Mouse (Mus musculus) right cerebral cortex, postnatal 25 days (tissue): Measurements from ENCODE around the gene Hnrnpdl.

ENCODE experiments used
- DNase-seq: peaks from one replicate; pipeline ENCODE4 v3.0.0; 2022

Gene Hnrnpdl

GRCm38 (mm10) chr5:100046096-100046495 is 6.6 kb upstream of the Hnrnpdl start:
- peak; percentile 21 for DNase-seq

DNA sequence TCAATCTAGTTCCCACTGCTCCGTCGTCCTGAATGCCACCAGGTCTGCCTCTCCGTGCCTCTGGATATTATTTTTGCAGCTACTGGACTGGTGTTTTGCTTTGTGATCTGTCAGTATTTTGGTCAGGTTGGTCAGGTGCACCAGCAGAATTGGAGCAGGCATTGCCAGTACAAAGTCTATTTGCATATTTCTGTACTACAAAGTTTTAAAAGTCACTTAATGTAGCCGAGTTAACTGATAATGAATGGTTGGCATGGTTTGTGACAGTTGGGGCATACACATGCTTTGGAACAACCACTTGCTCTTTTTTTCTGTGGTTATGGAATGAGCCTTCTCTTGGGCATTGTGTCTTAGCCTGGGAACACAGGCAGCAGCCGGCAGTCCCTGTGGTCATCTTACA is 5.2 kb upstream of the Hnrnpdl start:
- DNase-seq: no peak

DNA sequence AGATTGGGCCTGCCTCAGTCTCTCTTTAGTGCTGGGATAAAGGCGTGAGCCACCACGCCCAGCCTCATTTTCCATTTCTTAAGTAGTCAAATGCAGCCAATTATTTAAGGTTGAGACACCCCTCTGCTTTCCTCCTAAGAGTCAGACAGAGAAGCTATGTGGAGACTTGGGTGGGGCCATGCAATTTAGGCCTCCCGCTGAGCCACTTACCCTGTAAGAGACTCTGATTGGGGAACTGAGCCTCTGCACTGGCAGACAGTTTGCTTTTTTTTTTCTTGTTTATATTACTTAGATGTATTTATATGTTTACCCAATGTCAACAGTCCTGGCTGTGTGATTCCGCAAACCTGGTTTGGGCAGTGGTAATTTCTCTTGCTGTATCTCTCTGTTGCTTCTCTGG is 4.6 kb upstream of the Hnrnpdl start:
- DNase-seq: no peak

DNA sequence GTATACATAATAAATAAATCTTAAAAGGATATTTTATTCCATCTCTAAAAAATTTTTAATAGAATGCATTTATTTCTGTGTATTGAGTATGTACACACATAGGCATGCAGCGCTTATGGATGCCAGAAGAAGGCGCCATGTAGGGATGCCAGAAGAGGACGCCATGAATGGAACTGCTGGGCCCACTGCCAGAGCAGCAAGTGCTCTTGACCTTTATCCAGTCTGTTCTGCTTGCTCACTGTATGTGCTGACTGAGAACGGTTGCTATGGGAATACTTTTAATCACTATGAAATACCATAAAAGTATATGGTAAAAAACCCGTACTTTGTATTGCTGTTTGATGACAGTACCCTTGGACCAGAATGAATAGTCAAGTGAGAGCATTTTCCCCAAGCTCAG is 3.9 kb upstream of the Hnrnpdl start:
- no peak for DNase-seq

DNA sequence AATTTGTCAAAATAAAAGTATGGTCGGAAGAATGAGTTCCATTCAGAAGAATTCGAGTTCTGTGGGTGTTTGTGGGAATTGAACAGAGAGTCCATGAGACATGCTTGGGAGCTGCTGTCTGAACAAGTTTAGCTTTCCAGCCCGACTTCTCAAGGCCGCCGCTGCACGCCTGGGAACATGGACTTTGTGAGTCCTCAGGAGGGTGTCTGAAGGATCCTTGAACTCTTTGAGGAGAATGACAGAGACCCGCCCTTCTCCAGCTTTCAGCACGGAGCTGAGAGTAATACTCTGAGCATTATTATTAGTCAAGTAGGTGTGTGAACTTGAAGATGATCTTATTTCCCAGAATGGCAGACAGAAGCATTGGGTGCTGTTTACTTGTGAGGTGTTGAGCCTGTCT is 3.0 kb upstream of the Hnrnpdl start:
- DNase-seq: no peak

GRCm38 (mm10) chr5:100041272-100041671 is 1.8 kb upstream of the Hnrnpdl start:
- no peak for DNase-seq

DNA sequence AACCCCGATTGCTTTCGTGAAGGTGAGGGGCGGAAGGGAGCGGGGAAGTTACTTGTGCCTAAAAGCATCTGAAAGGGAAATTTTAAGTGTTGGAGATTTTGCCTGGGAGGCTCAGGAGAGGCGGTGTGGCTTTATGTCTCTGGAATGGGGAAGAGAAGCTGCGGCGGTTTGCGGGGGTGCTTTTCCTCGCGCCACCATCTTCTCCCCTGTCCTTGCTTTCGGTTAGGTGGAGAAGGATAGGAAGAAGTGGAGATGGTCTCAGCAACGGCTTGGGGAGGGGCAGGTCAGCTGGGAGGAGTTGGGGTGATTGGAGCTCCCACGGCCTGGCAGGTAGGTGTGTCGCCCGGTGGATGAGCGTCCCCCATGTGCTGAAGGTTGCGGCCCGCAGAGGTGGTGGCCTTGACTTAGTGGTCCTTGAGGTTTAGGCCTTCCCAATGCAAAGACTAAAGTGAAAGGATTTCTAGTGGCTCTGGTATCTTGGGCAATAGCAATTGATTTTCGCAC is 869 bp upstream of the Hnrnpdl start:
- no peak for DNase-seq

DNA sequence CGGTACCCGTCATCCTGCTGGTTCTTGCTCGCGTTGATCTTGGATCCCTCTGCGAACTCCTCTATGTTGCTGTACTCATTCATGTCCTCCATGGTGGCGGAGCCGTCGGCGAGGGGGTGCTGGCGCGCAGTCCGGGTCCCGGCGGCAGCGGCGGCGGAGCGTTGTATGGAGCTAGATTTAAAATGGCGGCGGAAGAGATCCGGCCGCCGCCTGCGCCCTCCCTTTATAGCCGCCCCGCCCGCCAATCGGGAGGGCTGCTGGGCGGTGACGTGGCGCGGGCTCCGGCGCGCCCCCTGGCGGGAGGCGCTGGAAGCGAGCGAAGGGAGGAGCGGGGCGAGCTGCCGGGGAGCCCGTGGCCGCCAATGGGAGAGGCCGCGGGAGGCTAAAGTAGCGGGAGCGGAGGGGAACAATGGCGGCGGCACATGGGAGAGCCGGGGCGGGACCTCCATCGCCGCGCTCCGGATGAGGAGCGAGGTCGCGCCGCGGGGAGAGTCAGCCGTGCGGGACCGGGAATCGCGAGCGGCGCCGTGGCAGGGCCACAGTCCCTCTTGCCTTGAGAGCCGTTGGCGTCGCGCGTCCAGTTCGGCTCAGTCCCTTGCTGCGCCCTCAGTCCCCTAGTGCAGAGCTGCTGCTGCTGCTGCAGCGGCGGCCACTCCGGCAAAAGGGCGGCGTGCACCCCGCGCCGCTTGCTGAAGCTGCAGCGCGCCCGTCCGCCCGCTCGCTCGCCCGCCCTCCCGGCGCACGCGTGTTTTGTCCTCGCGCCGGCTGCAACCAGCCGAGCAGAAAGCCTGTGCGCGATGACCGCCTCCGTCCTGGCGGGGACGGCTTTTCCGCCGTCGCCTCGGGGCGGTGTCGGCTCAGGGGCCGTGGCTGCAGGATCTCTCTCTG is 506 bp downstream of the Hnrnpdl start:
- peak; percentile 99 for DNase-seq

DNA sequence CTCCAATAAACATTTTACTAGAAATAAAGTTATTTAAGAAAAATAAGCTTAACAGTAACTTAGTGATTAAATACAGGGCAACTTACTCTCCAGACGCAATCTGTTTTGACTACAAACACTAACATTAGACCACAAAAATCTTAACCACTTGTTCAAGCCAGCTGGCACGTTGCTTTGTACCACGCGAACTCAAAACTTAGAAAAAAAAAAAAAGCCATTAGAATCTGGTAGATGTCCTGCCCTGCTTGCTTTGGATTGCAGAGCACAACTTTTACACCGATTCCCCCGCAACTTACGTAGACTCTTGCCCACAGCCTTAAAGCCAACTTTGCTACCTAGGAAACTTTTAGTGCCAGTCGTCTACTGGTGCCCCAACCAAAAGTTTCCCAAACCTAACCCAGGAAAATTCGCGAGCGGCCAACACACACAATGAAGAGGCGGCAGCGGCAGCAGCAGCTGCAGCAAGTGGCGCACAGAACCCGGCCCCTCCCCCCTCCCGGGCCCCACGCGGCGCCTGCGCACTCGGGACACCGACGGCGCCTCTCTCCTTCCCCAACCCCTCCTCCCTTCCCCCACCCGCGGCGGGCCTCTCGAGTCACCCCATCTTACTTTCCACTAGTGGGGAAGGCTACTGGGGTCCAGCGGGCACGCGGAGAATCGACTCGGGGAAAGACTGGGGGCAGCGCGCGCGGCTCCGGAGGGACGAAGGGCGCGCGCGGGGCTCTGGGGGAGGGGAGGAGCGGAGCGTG is 1.3 kb downstream of the Hnrnpdl start:
- DNase-seq: peak; percentile 87

DNA sequence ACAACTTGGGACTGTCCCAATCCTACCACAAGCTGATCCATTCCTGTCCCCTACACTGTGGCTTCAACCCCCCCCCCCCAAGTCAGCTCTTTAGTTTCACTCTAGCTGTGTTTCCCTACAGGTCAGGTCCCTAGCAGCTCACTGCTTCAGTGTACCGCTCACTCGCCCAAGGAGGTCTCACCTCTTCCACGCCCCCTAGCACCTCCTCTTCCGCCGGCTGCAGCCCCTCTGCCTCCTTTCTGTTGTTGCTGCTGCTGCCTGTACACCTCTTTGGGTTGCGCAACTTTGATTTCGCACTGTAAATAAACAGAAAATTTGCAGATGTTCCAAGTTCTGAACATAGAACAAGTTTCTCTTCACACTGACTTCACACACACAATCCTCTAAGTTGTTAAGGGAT is 2.8 kb downstream of the Hnrnpdl start:
- no peak for DNase-seq

GRCm38 (mm10) chr5:100035950-100036349 is 3.5 kb downstream of the Hnrnpdl start:
- DNase-seq: no peak

DNA sequence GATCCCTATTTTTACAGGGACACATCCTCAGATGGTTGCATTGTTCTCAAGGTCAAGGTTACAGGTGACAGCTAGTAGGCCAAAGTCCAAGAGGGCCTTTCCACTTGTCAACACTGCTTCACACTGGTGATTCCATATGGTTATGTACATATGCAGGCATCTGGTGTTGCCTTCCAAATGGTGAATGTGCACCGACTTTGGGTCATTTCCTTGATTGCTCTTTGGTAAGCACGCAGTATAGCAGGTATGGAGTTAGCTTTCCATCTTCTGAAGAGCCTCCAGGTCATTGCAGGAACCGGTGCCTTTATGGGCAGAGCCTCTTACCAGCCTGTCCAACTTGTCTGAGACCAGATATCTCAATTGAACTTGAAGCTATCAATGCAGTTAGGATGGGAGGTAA is 6.8 kb downstream of the Hnrnpdl start:
- no peak for DNase-seq

GRCm38 (mm10) chr5:100032107-100032506 is 7.4 kb downstream of the Hnrnpdl start:
- DNase-seq: no peak

DNA sequence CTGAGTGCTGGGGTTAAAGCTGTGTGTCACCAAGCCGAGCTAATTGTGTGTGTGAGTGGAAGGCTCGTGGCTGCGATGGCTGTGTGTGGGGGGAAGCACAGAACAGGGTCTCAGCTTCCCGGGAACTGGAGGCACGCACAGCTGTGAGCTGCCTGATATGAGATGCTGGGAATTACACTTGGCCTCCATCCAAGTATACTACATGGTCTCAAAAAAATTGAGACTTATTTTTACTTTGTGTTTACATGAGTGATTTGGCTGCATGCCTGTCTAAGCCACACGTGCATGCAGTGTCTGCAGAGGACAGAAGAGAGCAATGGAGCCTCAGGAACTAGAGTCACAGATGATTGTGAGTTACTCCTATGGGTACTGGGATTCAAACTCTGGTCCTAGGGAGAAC is 9.4 kb downstream of the Hnrnpdl start:
- peak; percentile 25 for DNase-seq

DNA sequence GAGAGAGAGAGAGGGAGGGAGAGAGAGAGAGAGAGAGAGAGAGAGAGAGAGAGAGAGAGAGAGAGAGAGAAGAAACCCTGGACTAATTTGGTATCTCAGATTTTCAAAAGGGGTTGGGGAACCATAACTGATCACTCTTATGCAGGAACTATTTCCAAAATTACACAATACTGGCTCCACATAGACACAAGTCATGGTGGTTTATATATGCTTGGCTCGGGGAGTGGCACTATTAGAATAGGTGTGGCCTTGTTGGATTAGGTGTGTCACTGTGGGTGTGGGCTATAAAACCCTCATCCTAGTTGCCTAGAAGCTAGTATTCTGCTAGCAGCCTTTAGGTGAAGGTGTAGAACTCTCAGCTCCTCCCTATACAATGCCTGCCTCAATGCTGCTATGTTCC is 14.6 kb downstream of the Hnrnpdl start:
- DNase-seq: no peak

GRCm38 (mm10) chr5:100024403-100024802 is 15.1 kb downstream of the Hnrnpdl start:
- DNase-seq: no peak

DNA sequence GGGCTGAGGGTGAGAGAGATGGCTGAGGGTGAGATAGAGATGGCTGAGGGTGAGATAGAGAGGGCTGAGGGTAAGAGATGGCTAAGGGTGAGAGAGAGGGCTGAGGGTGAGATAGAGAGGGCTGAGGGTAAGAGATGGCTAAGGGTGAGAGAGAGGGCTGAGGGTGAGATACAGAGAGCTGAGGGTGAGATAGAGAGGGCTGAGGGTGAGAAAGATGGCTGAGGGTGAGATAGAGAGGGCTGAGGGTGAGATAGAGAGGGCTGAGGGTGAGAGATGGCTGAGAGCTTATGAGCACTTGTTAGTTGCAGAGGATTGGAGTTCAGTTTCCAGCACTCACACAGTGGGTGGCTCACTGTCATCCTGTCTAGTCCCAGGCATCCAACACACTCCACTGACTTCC is 19.4 kb downstream of the Hnrnpdl start:
- no peak for DNase-seq

GRCm38 (mm10) chr5:100012599-100012998 is 26.9 kb downstream of the Hnrnpdl start:
- DNase-seq: no peak

DNA sequence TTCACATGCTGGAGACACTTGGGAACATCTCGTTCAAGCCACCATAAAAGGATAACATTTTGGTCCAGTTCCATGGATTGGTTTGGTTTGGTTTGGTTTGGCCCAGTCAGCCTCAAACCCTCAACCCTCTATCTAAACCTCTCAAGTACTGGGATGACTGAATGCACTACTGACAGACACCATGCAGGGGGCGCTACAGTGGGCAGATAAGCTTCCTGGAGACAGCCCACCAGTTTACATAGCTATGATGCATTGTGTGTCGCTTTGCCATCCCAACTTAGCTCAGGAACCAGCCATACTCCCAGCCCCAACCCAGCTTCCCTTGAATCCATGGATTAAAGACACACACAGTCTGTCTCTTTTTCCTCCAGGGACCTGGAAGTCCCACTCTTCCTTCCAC is 31.0 kb downstream of the Hnrnpdl start:
- no peak for DNase-seq

GRCm38 (mm10) chr5:100007040-100007375 is 32.5 kb downstream of the Hnrnpdl start:
- DNase-seq: no peak

GRCm38 (mm10) chr5:100006324-100007039 is 33.0 kb downstream of the Hnrnpdl start:
- no peak for DNase-seq

DNA sequence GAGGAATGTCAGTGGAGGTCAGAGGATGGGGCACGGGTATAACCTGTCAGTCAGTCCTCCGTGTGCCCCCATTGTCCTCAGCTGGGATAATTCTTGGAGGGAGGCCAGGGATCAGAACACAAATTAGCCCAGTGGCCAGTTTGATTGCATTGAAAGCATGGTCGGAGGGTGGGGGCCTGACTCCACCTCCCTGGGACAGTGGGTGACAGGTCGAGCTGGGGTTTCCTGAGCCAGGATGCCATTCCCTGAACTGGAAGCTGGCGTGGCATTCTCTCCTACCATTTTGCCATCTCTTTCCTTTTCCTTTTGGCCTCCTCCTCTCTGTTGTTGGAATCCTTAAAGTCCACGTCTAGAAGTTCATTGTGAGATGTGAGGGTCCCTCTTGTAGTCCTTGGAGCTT is 33.6 kb downstream of the Hnrnpdl start:
- no peak for DNase-seq

- DNase-seq: no peak
Measured at GRCm38 (mm10) chr5:100005431-100005830, 34.0 kb downstream of the Hnrnpdl start.

GRCm38 (mm10) chr5:100003895-100004294 is 35.6 kb downstream of the Hnrnpdl start:
- DNase-seq: no peak
